Mouse (Mus musculus) frontal cortex, postnatal 14 days (tissue): ENCODE data around the gene Vmn1r34.
"Not testable (repeated sequence)": the region's sequence is repeated elsewhere in the genome, so short reads cannot be mapped to it uniquely, and the experiment has no call there.

Experiments used
- DNase-seq, 2 experiments: peaks; one replicate each; pipeline ENCODE4 v3.0.0; 2022; ENCODE audit warnings: low spot score in 2 of 2

Vmn1r34 gene

DNA sequence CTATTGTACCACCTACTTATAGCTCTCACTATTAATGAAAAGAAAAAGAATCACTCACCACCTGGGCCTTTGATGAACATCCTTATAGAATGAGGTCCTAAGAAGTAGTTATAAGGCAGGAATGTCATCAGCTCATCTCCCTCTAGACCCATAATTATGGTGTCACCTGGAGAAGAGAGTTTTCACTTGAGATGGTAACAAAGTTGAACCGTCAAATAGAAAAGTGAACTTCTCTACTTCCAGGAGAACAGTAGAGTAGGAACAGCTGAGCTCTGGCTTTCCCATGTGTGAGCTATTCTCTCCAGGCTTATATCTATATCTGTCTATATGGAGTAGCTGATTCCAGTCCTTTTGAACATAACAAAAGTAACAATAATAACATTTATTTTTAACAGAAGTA lies at the start of gene Vmn1r34:
TSS of gene Vmn1r34 (minus strand) at position 101 of the 400 bp plus-strand sequence.
- DNase-seq, result no peak

- no peak for DNase-seq
Measured at GRCm38 (mm10) chr6:66685806-66686205, 42.1 kb upstream of the Vmn1r34 start, which contains the start of gene Vmn1r35. Gene Vmn1r35 (minus strand): TSS chr6:66685906.

- not testable (repeated sequence) for DNase-seq
Measured at GRCm38 (mm10) chr6:66618182-66618581, 25.5 kb downstream of the Vmn1r34 start, which contains the start of gene Vmn1r33. Gene Vmn1r33 (minus strand): TSS chr6:66618282.

DNA sequence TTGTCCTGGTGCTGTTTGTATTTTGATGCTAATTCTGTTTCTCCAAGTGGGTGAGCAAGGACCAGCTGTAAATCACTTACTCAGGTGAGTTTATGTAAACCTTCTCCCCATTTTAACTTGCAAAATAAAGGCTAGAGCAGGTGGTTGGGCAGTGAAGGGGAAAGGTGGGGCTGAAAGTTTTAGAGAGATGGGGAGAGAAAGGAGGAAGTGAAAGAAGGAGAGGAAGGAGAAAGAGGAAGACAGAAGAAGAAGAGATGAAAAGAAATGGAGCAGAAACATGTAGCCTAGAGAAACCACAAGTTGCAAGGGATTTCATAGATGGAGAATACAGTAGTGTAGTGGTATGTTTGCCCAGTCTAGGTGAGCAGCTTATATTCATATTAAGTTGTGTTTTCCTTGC lies 47.9 kb downstream of the Vmn1r34 start:
- no peak for DNase-seq
